Mouse (Mus musculus) heart, embryonic 11.5 days (tissue): ENCODE measurements around the gene Pold3. TPM values are rescaled to one million over a fixed set of nuclear protein-coding genes. Genes with fewer than 3 reads are reported as not detected.

Experiments
- ATAC-seq: fragments of 200-750 bp; cut with Nextera tagmentation; replicated peaks from 2 replicates; pipeline ENCODE4 v1.8.0; 2017; ENCODE audit warnings: moderate library complexity; ENCODE audit not compliant: insufficient number of reproducible peaks, low FRiP score, low TSS enrichment
- H3K27ac ChIP-seq: fragments of 300-500 bp; sonication (generic); 2 replicates; pipeline ENCODE4 v1.5.1; 2014; ENCODE audit warnings: mild to moderate bottlenecking, low read depth, low read length
- H3K27me3 ChIP-seq: fragments of 300-500 bp; sonication (generic); 2 replicates; pipeline ENCODE4 v1.6.1; 2014; ENCODE audit warnings: mild to moderate bottlenecking, low read length, mixed read lengths; ENCODE audit not compliant: control insufficient read depth, insufficient read depth
- H3K36me3 ChIP-seq: fragments of 300-500 bp; sonication (generic); 2 replicates; pipeline ENCODE4 v1.6.1; 2014; ENCODE audit warnings: mild to moderate bottlenecking, low read length, moderate library complexity, mixed read lengths; ENCODE audit not compliant: control insufficient read depth, insufficient read depth
- H3K4me1 ChIP-seq: fragments of 300-500 bp; sonication (generic); 2 replicates; pipeline ENCODE4 v1.6.1; 2014; ENCODE audit warnings: low read length; ENCODE audit not compliant: control insufficient read depth, insufficient read depth
- H3K4me2 ChIP-seq: fragments of 300-500 bp; sonication (generic); 2 replicates; pipeline ENCODE4 v1.6.1; 2014; ENCODE audit warnings: mild to moderate bottlenecking, moderate library complexity
- H3K4me3 ChIP-seq: fragments of 300-500 bp; sonication (generic); 2 replicates; pipeline ENCODE4 v1.5.1; 2014; ENCODE audit warnings: low read depth, low read length
- H3K9ac ChIP-seq: fragments of 300-500 bp; sonication (generic); 2 replicates; pipeline ENCODE4 v1.6.1; 2014; ENCODE audit warnings: mild to moderate bottlenecking, low read depth, low read length, moderate library complexity
- H3K9me3 ChIP-seq: fragments of 300-500 bp; sonication (generic); replicated peaks from 2 replicates; pipeline ENCODE4 v1.6.1; 2016; ENCODE audit warnings: low read length; ENCODE audit not compliant: control insufficient read depth
- WGBS: fragments of 180-500 bp; shearing (Covaris S2); extraction: QIAGEN DNeasy Blood & Tissue Kit; methylation state at CpG from one replicate; pipeline ENCODE4 v1.1.7; 2014; ENCODE audit not compliant: insufficient replicate concordance; 5-methylcytosine and 5-hydroxymethylcytosine counted together
- polyA plus RNA-seq: library from polyadenylated mRNA; unstranded; fragments of >200 nt; fragmentation: Nextera tagmentation; extraction: Ambion mirVana; gene quantifications from 2 replicates; pipeline ENCODE4 v1.2.1, GENCODE M21; 2014

Gene Pold3
- polyA plus RNA-seq: 44.6 and 50.6 TPM in 2 replicates

- peak within 1 kb of the TSS; percentile 95 for H3K4me3 ChIP-seq
- H3K4me1 ChIP-seq: 0 out of 2 replicates have a peak, but pooled peaks cover 3% of the 10 kb centered on the region
- peak; percentile 90 for ATAC-seq
- H3K9me3 ChIP-seq: no peaks in the 10 kb centered on the region
- under 1% methylated on average over 33 of the region's 33 CpGs for WGBS
- peak within 1 kb of the TSS; percentile 70 for H3K4me2 ChIP-seq
- no peaks in the 10 kb centered on the region for H3K27me3 ChIP-seq
- H3K36me3 ChIP-seq: 0 out of 2 replicates have a peak, but pooled peaks cover 2% of the 10 kb centered on the region
- H3K9ac ChIP-seq: peak within 1 kb of the TSS; percentile 94
- H3K27ac ChIP-seq: peak within 1 kb of the TSS; percentile 91
Observed at GRCm38 (mm10) chr7:100121376-100121789, at the start of gene Pold3. TSS of gene Pold3 (minus strand) at chr7:100121565.

DNA sequence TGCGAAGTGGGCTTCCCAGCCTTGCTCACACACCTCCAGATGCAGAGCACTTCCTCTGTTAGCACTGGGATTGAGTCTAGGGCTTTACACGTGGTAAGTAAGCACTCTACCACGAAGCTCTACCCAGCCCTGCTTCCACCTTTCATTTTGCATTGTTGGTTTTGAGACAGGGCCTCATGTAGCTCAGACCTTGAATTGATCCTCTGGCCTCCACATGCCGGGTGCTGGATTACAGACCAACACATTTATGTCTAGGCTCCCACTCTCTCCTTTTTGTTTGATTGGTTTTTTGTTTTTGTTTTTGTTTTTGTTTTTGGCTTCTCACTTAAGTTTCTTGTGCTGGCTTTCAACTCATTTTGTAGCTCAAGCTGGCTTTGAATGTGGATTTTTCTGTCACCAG is 49.4 kb upstream of the Pold3 start:
- 58% methylated on average over 4 of the region's 4 CpGs for whole genome bisulfite sequencing
- H3K4me3 ChIP-seq: no peak overlapping the region
- no peak overlapping the region for H3K4me2 ChIP-seq
- no peaks in the 10 kb centered on the region for H3K4me1 ChIP-seq
- H3K9ac ChIP-seq: no peak overlapping the region
- ATAC-seq: no peak
- no peaks in the 10 kb centered on the region for H3K9me3 ChIP-seq
- H3K27ac ChIP-seq: no peak overlapping the region
- H3K36me3 ChIP-seq: no peaks in the 10 kb centered on the region
- no peaks in the 10 kb centered on the region for H3K27me3 ChIP-seq

DNA sequence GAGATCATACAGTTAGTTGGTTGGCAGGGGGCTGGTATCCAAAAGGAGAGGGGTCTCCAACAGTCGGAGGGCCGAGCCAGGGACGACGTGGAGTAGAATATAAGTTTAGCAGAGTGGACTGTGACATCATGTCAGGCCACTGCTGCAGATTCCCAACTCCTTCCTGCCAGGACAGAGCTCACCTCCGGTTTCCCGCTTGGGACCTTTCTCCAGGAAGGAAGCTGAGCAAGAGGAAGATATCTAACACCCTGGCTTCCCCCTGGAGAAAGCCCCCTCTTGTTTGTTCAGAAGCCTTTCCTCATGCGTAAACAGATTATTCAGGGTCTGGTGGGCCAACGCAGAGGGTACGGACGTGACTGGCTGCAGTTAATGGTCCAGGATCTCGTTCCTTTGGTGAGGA is 47.3 kb upstream of the Pold3 start:
- no peaks in the 10 kb centered on the region for H3K9me3 ChIP-seq
- no peak overlapping the region for H3K4me3 ChIP-seq
- no peak overlapping the region for H3K27ac ChIP-seq
- H3K4me1 ChIP-seq: no peaks in the 10 kb centered on the region
- H3K4me2 ChIP-seq: no peak overlapping the region
- H3K36me3 ChIP-seq: no peaks in the 10 kb centered on the region
- 56% methylated on average over 11 of the region's 11 CpGs for WGBS
- H3K27me3 ChIP-seq: no peaks in the 10 kb centered on the region
- no peak for ATAC-seq
- H3K9ac ChIP-seq: no peak overlapping the region

- peaks cover 3% of the 10 kb centered on the region; the same call in 1 of the 2 replicates for H3K4me1 ChIP-seq
- no peak overlapping the region for H3K27ac ChIP-seq
- H3K4me2 ChIP-seq: no peak overlapping the region
- no peaks in the 10 kb centered on the region for H3K36me3 ChIP-seq
- 77% methylated on average over 4 of the region's 4 CpGs for WGBS
- ATAC-seq: no peak
- no peaks in the 10 kb centered on the region for H3K9me3 ChIP-seq
- H3K4me3 ChIP-seq: no peak overlapping the region
- no peaks in the 10 kb centered on the region for H3K27me3 ChIP-seq
- H3K9ac ChIP-seq: no peak overlapping the region
Observed at GRCm38 (mm10) chr7:100163506-100163905, 42.1 kb upstream of the Pold3 start.

DNA sequence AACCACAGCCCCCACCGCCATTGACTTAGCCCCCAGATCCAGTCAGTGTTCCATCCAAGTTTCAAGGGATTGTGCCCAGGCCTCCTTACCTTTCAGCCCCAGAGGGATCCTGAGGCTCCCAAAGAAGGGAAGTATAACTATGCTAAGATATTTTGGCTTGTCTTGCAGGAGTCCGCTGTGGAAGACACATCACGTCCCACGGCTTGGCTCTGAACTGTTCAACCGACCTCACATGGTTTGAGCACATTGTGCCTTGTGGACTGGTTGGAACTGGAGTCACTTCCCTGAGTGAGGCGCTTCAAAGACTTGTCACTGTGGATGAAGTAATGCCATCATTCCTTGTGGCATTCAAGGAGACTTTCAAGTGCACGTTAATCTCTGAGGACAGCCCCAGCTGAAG is 38.6 kb upstream of the Pold3 start:
- Histone ChIP-seq H3K4me2 (peak overlapping the region; percentile 94), H3K9me3 (no peaks in the 10 kb centered on the region), H3K27me3 (no peaks in the 10 kb centered on the region), H3K4me3 (peak overlapping the region; percentile 83), H3K36me3 (no peaks in the 10 kb centered on the region), H3K9ac (peak overlapping the region; percentile 97), H3K27ac (no peak overlapping the region), H3K4me1 (peaks cover 3% of the 10 kb centered on the region; the same call in 1 of the 2 replicates)
- no peak for ATAC-seq
- WGBS: 67% methylated on average over 7 of the region's 7 CpGs

- WGBS: under 1% methylated on average over 71 of the region's 78 CpGs
- Histone ChIP-seq H3K36me3 (no peaks in the 10 kb centered on the region), H3K9me3 (no peaks in the 10 kb centered on the region), H3K27me3 (no peaks in the 10 kb centered on the region), H3K27ac (peak within 1 kb of the TSS; percentile 95), H3K9ac (peak within 1 kb of the TSS; percentile 97), H3K4me3 (peak within 1 kb of the TSS; percentile 83), H3K4me2 (peak within 1 kb of the TSS; percentile 94), H3K4me1 (peaks cover 3% of the 10 kb centered on the region; the same call in 1 of the 2 replicates)
- peak; percentile 98 for ATAC-seq
Observed at GRCm38 (mm10) chr7:100159105-100159841, 37.9 kb upstream of the Pold3 start, which contains the start of gene Lipt2. TSS of gene Lipt2 (plus strand) at chr7:100159277.

- H3K9ac ChIP-seq: no peak overlapping the region
- no peaks in the 10 kb centered on the region for H3K27me3 ChIP-seq
- no peak overlapping the region for H3K4me3 ChIP-seq
- H3K4me2 ChIP-seq: no peak overlapping the region
- H3K9me3 ChIP-seq: no peaks in the 10 kb centered on the region
- no peak overlapping the region for H3K27ac ChIP-seq
- 70% methylated on average over 4 of the region's 4 CpGs for WGBS
- no peak for ATAC-seq
- H3K4me1 ChIP-seq: peaks cover 3% of the 10 kb centered on the region; the same call in 1 of the 2 replicates
- no peaks in the 10 kb centered on the region for H3K36me3 ChIP-seq
Observed at GRCm38 (mm10) chr7:100157669-100158068, 36.3 kb upstream of the Pold3 start.

DNA sequence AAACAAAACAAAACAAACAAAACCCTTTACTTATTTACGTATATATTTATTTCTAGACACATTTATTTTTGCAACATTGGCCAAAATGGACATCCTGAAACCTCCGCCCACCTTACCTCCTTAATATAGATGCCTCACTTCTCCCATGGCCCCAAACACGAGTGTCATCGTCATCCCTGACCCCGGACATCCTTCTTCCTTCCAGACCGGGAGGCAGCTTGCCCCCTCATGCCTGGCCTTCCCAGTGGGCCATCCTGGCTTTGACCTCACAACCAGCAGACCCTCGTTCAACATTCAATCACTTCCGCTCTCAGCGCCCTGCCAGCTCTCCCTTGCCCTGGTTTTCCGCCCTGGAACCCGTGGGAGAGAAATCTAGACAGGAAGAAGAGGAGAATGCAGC is 29.3 kb upstream of the Pold3 start:
- 73% methylated on average over 11 of the region's 11 CpGs for WGBS
- Histone ChIP-seq H3K27me3 (no peaks in the 10 kb centered on the region), H3K4me2 (no peak overlapping the region), H3K9me3 (no peaks in the 10 kb centered on the region), H3K4me3 (no peak overlapping the region), H3K27ac (no peak overlapping the region), H3K36me3 (no peaks in the 10 kb centered on the region), H3K4me1 (no peaks in the 10 kb centered on the region), H3K9ac (no peak overlapping the region)
- no peak for ATAC-seq

DNA sequence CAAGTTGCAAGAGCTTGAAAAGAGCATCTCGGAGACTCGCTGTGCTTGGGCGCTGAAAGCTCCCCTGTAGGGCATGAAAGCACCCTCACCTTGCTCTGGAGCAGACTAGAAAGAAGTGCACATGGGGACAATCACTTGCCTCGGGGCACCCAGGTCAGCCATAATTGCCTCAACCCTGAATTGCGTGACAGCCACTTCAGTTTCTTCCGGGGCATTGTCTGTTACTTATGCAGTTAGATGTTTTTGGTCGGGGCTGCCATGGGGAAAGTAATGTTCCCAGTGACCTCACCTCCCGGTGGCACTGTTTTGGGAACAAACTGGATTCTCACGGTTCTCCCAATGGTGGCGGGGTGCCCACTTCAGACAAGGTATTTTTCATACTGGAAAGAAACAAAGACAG is 28.7 kb upstream of the Pold3 start:
- Histone ChIP-seq H3K4me2 (no peak overlapping the region), H3K9ac (no peak overlapping the region), H3K27me3 (no peaks in the 10 kb centered on the region), H3K9me3 (no peaks in the 10 kb centered on the region), H3K36me3 (no peaks in the 10 kb centered on the region), H3K4me1 (no peaks in the 10 kb centered on the region), H3K4me3 (no peak overlapping the region), H3K27ac (no peak overlapping the region)
- WGBS: 67% methylated on average over 10 of the region's 10 CpGs
- no peak for ATAC-seq
